Mouse (Mus musculus) olfactory bulb, adult 2 months (tissue): ENCODE data around the gene Usp37.

ENCODE experiments used
- CTCF ChIP-seq: fragments of 200-500 bp; IDR thresholded peaks from 2 replicates; pipeline ENCODE4 v1.5.1; 2012; ENCODE audit warnings: low read depth, mild to moderate bottlenecking, low read length, moderate library complexity; ENCODE audit not compliant: insufficient read depth
- POLR2A ChIP-seq: fragments of 200-500 bp; IDR thresholded peaks from 2 replicates; pipeline ENCODE4 v1.6.1; 2012; ENCODE audit warnings: mild to moderate bottlenecking, low read depth, low read length, moderate library complexity; ENCODE audit not compliant: insufficient read depth

- TF ChIP-seq POLR2A: no peak
- no peak for TF ChIP-seq CTCF
Measured at GRCm38 (mm10) chr1:74395290-74395689, 148.8 kb downstream of the Usp37 start.
